In the genomic region with DNA sequence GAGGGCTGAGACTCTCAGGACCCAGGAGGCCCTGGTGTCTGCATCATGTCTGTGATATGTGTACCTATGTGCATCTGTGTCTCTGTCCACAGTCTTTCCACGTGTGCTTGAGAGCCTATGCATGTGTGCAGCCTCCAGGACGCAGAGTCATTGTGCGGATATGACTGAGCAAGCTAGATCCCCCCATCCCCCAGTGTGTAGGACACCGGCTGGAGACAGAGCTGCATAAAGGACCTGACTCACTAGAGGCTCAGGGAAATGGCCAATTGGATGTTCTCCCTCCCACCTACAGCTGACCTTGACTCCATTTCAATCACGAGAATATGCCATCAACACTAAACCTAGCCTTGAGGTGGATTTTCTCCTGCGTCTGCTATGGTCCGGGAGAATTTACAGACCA, we compare ENCODE assay signal across 15 mouse cellular contexts. TPM values are rescaled to one million over a fixed set of nuclear protein-coding genes. Genes with fewer than 3 reads are reported as not detected.
"Had no signal": no experiment of that assay in that cellular context is flagged by ENCODE, and none has a peak within 500 bp of the region (broad histone marks: within the 10 kb centered on the region; RNA-seq: fewer than 3 reads in every experiment).

No protein-coding gene starts in this region.

- H3K9ac ChIP-seq: kidney, embryonic 15.5 days; limb, embryonic 12.5 days; liver, embryonic 13.5 days; liver, postnatal 0 days; lung, embryonic 15.5 days; neural tube, embryonic 13.5 days had no signal

- H3K4me3 ChIP-seq: kidney, embryonic 15.5 days; limb, embryonic 12.5 days; liver, embryonic 13.5 days; lung, embryonic 15.5 days; neural tube, embryonic 13.5 days had no signal

- H3K9me3 ChIP-seq: kidney, embryonic 15.5 days; limb, embryonic 12.5 days; liver, embryonic 13.5 days; lung, embryonic 15.5 days; neural tube, embryonic 13.5 days had no signal

- H3K27ac ChIP-seq: kidney, embryonic 15.5 days; limb, embryonic 12.5 days; liver, embryonic 13.5 days; lung, embryonic 15.5 days; macrophage; neural tube, embryonic 13.5 days had no signal

- H3K36me3 ChIP-seq: kidney, embryonic 15.5 days; limb, embryonic 12.5 days; liver, embryonic 13.5 days; lung, embryonic 15.5 days; neural tube, embryonic 13.5 days had no signal

- H3K4me1 ChIP-seq: liver, embryonic 13.5 days had no signal

- ATAC-seq: liver, postnatal 0 days had no signal

- H3K27me3 ChIP-seq: kidney, embryonic 15.5 days; neural tube, embryonic 13.5 days had no signal

- H3K4me2 ChIP-seq: kidney, embryonic 15.5 days; limb, embryonic 12.5 days; liver, embryonic 13.5 days; lung, embryonic 15.5 days; neural tube, embryonic 13.5 days had no signal

- DNase-seq: kidney, adult 2 months; kidney, postnatal 25 days; liver; liver, embryonic 13.5 days; liver, postnatal 0 days; lung, postnatal 14 days; right cerebral cortex, postnatal 4 days; spleen, adult 18-20 months; thymus, adult 18-20 months; thymus, postnatal 14 days had no signal

RNA-seq across cellular contexts. Expression of gene Ntsr1, which starts 27.7 kb away (rescaled TPM):
- polyA plus RNA-seq: kidney, adult 2 months; liver, postnatal 0 days; macrophage had no signal
